Mouse (Mus musculus) liver, adult 2 months (tissue): Measurements from ENCODE around the gene Ssmem1. TPM values are rescaled to one million over a fixed set of nuclear protein-coding genes. Genes with fewer than 3 reads are reported as not detected.

ENCODE experiments used
- DNase-seq: peaks from one replicate; pipeline ENCODE4 v3.0.0-alpha.2; 2011; ENCODE audit warnings: low read depth, low spot score; ENCODE audit errors: extremely low read depth
- H3K27ac ChIP-seq: fragments of 200-500 bp; replicated peaks from 2 replicates; pipeline ENCODE4 v1.5.1; 2012; ENCODE audit warnings: low read depth, mild to moderate bottlenecking, control low read depth, inconsistent platforms, low read length; ENCODE audit not compliant: insufficient read depth
- H3K27me3 ChIP-seq: fragments of 200-500 bp; 2 replicates; pipeline ENCODE4 v1.6.1; 2012; ENCODE audit warnings: mild to moderate bottlenecking, moderate library complexity, low read length, inconsistent platforms; ENCODE audit not compliant: control insufficient read depth, insufficient read depth
- H3K36me3 ChIP-seq: fragments of 200-500 bp; 2 replicates; pipeline ENCODE4 v1.6.1; 2012; ENCODE audit warnings: low read length, inconsistent platforms; ENCODE audit not compliant: control insufficient read depth, insufficient read depth
- H3K4me1 ChIP-seq: fragments of 200-500 bp; 2 replicates; pipeline ENCODE4 v1.6.1; 2011; ENCODE audit warnings: low read length; ENCODE audit not compliant: control insufficient read depth, insufficient read depth
- H3K4me3 ChIP-seq: fragments of 200-500 bp; 2 replicates; pipeline ENCODE4 v1.5.1; 2011; ENCODE audit warnings: low read depth, mild to moderate bottlenecking, control low read depth, low read length, moderate library complexity; ENCODE audit not compliant: insufficient read depth
- H3K79me2 ChIP-seq: fragments of 200-500 bp; 2 replicates; pipeline ENCODE4 v1.6.1; 2012; ENCODE audit warnings: inconsistent platforms, mild to moderate bottlenecking, low read length, moderate library complexity; ENCODE audit not compliant: control insufficient read depth, insufficient read depth
- H3K9ac ChIP-seq: fragments of 200-500 bp; 2 replicates; pipeline ENCODE4 v1.6.1; 2012; ENCODE audit warnings: low read depth, mild to moderate bottlenecking, control low read depth, inconsistent platforms, low read length
- CTCF ChIP-seq: fragments of 200-500 bp; IDR thresholded peaks from 2 replicates; pipeline ENCODE4 v1.5.1; 2011; ENCODE audit warnings: low read depth, low read length, control low read depth
- POLR2A ChIP-seq: fragments of 200-500 bp; IDR thresholded peaks from 2 replicates; pipeline ENCODE4 v1.6.1; 2011; ENCODE audit warnings: low read length, control low read depth; ENCODE audit not compliant: insufficient read depth; ENCODE audit errors: extremely low read depth
- WGBS: fragments of 180-500 bp; shearing (Covaris S2); methylation state at CpG from one replicate; pipeline ENCODE4 v1.1.7; 2018; 5-methylcytosine and 5-hydroxymethylcytosine counted together
- polyA plus RNA-seq: library from polyadenylated mRNA; depleted of rRNA; stranded (reverse); fragments of >200 nt; gene quantifications from 2 replicates; pipeline ENCODE4 v1.2.3, GENCODE M21; 2012
- total RNA-seq: library from RNA; depleted of rRNA; stranded (reverse); fragments of >200 nt; gene quantifications from 2 replicates; pipeline ENCODE4 v1.2.3, GENCODE M21; 2014

Ssmem1 gene
- total and polyA plus RNA-seq, 2 experiments = not detected

DNA sequence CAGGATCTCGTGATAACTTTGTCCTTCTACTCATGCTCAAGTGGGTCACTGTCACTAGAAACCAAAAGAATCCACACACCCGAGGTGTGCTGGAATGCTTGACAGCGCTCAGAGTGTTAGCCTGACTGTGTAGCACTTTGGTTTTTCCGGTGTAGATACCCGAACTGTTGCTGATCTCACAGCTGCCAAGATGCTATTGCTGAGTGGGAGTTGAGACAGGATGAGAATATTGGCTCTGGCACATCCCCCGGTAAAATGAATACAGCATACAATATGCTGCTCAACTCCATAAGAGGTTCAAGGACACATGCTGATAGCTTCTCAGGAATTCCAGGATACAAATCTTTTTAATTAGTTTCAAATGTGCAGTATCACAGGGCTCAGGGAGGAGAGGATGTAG lies 19.2 kb downstream of the Ssmem1 start:
- Histone ChIP-seq H3K79me2 (no peaks in the 10 kb centered on the region), H3K4me3 (no peak overlapping the region), H3K4me1 (no peaks in the 10 kb centered on the region), H3K36me3 (no peaks in the 10 kb centered on the region), H3K27me3 (no peaks in the 10 kb centered on the region), H3K9ac (no peak overlapping the region), H3K27ac (no peak overlapping the region)
- DNase-seq = no peak
- 75% methylated on average over 6 of the region's 6 CpGs for WGBS
- TF ChIP-seq CTCF = no peak
- TF ChIP-seq POLR2A = no peak

DNA sequence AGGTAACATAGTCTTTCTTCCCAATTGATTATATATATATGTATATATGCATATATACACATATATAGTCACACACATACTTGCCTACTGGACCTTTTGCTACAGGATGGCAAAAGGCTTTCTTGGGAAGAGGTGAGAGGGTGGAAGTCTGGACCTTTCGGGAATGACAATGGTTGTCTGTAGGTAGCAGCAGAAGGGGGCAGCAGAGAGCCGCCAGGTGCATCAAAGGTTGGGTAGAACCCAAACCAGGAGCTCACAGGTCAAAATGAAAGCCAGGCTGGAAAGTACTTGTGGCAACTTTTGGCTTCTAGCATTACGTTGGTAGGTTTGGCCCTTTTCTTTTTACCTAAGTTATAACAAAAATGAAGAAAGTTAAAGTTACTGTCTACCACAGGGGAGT lies 25.7 kb downstream of the Ssmem1 start:
- 23% methylated on average over 3 of the region's 3 CpGs for WGBS
- no peaks in the 10 kb centered on the region for H3K4me1 ChIP-seq
- H3K27ac ChIP-seq = no peak overlapping the region
- no peaks in the 10 kb centered on the region for H3K36me3 ChIP-seq
- H3K79me2 ChIP-seq = no peaks in the 10 kb centered on the region
- peak; percentile 53 for DNase-seq
- no peak overlapping the region for H3K4me3 ChIP-seq
- peak; percentile 89 for TF ChIP-seq CTCF
- no peak for TF ChIP-seq POLR2A
- no peaks in the 10 kb centered on the region for H3K27me3 ChIP-seq
- H3K9ac ChIP-seq = no peak overlapping the region

DNA sequence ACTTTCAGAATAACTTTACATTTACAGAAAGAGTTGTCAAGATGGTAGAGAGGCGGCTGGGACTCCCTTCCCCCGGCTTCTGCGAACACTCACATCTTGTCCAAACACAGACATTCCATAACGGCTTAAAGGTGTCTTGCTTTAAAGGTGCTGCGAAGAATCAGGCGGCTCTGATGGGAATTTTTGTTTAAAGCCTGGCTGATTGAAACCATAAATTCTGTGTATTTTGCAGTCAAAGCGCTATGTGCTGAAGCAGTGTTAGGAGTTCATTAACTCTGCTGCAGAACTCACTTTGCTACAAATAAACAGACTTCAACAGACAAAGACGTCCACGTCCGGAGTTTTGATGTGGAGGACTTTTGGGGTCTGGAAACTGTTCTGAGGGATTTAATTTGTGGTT lies 28.6 kb downstream of the Ssmem1 start:
- WGBS = 70% methylated on average over 10 of the region's 10 CpGs
- TF ChIP-seq POLR2A (no peak), CTCF (no peak)
- Histone ChIP-seq H3K9ac (no peak overlapping the region), H3K27ac (no peak overlapping the region), H3K36me3 (no peaks in the 10 kb centered on the region), H3K4me3 (no peak overlapping the region), H3K27me3 (no peaks in the 10 kb centered on the region), H3K79me2 (no peaks in the 10 kb centered on the region), H3K4me1 (no peaks in the 10 kb centered on the region)
- DNase-seq = no peak

DNA sequence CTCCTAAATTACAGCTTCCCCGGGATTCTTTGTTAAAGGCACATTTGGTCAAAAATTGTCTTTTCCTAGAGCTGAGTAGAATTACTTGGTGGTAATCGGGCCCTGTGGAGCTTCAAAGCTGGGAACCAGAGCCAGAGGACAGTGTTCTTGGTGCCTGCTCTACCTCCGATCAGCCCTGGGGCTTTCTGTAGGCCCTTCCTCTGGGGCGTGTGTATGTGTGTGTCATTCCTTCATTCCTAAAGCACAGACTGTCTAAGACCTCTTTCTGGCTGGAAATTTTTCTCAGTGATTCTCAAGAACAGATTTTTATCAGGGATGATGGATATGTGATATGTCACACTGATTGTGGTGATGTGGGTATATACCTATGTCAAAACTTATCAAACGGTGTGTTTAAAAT lies 29.2 kb downstream of the Ssmem1 start:
- TF ChIP-seq CTCF (no peak), POLR2A (no peak)
- H3K27ac ChIP-seq = no peak overlapping the region

DNA sequence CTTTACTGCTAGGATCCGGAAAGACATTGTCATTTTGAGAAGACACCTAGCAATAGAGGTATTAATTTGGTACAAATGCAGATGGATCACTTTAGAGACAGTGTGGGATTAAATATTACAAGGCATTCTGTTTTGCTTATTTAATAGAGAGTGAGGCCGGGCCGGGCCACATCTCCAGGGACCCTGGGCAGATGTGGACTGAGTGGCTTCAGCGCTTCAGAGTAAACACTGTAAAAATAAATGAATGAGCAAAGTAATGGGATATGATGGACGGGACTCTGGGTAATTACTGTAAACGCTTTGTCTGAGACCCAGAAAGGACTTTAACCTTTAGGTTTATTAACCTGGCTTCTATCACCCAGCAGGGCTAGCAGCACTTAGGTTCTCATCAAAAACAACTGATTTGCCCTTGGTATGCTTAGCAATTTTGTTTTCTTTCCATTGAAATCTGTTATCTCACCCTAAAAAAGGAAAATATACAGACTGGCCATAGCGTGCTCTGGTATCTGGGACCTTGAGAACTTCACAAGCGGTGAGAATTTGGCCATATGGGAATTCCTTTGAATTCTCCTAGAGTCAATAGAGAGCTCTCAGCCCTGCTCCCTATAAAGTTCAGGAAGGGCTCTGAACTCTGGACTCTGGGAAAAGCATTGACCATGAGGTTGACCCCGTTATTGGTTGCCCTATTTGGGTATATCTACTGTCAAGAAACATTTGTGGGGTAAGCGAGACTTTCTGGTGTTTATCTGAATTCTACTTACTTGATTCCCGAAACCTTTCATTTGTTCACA lies 31.6 kb downstream of the Ssmem1 start, which contains the start of gene Cpa2:
Gene Cpa2 (plus strand): TSS at position 574 of the 791 bp plus-strand sequence.
- Histone ChIP-seq H3K79me2 (no peaks in the 10 kb centered on the region), H3K36me3 (no peaks in the 10 kb centered on the region), H3K27ac (no peak within 1 kb of the TSS), H3K9ac (no peak within 1 kb of the TSS), H3K4me1 (no peaks in the 10 kb centered on the region), H3K4me3 (no peak within 1 kb of the TSS), H3K27me3 (no peaks in the 10 kb centered on the region)
- TF ChIP-seq POLR2A (no peak), CTCF (no peak)
- WGBS = 61% methylated on average over 11 of the region's 11 CpGs
- no peak for DNase-seq

More for the DNA sequence above, 29.2 kb downstream of the Ssmem1 start:
- Histone ChIP-seq H3K79me2 (no peaks in the 10 kb centered on the region), H3K36me3 (no peaks in the 10 kb centered on the region), H3K4me1 (no peaks in the 10 kb centered on the region), H3K4me3 (no peak overlapping the region), H3K9ac (no peak overlapping the region), H3K27me3 (no peaks in the 10 kb centered on the region)
- DNase-seq = no peak
- 87% methylated on average over 5 of the region's 5 CpGs for WGBS

DNA sequence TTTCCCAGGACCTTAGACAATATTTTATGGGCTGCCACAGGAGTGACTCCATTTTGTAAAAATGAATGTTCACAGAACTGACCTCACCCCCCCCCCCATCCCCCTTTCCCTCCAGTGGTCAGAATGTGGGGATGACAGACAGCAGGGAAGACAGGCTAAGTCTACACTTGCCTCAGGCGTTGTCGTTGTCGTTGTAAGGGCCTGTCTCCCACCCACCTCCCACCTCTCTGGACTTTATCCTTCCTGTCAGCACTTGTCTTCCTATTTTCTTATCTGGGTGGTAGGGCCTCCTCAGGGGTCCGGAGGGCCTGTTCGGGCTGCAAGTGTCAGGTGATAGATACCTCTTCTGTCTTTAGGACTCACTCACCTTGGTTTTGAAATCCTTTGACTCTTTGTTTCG lies 32.6 kb downstream of the Ssmem1 start:
- 75% methylated on average over 6 of the region's 6 CpGs for WGBS
- DNase-seq = no peak
- no peaks in the 10 kb centered on the region for H3K79me2 ChIP-seq
- H3K27ac ChIP-seq = no peak overlapping the region
- H3K36me3 ChIP-seq = no peaks in the 10 kb centered on the region
- TF ChIP-seq POLR2A (no peak), CTCF (no peak)
- H3K27me3 ChIP-seq = no peaks in the 10 kb centered on the region
- H3K4me3 ChIP-seq = no peak overlapping the region
- H3K9ac ChIP-seq = no peak overlapping the region
- no peaks in the 10 kb centered on the region for H3K4me1 ChIP-seq
